Mouse (Mus musculus) lung, adult 2 months (tissue): Measurements from ENCODE around the gene Sf3a2. TPM values are rescaled to one million over a fixed set of nuclear protein-coding genes. Genes with fewer than 3 reads are reported as not detected.

Experiments used
- DNase-seq: peaks from one replicate; pipeline ENCODE4 v3.0.0; 2022
- H3K4me1 ChIP-seq: fragments of 200-500 bp; 2 replicates; pipeline ENCODE4 v1.6.1; 2011; ENCODE audit warnings: low read length; ENCODE audit not compliant: control insufficient read depth, insufficient read depth
- H3K4me3 ChIP-seq: fragments of 200-500 bp; replicated peaks from 2 replicates; pipeline ENCODE3; 2011; ENCODE audit warnings: low read depth, mild to moderate bottlenecking, control low read depth, low read length; ENCODE audit errors: extremely low read depth
- CTCF ChIP-seq: fragments of 200-500 bp; IDR thresholded peaks from 2 replicates; pipeline ENCODE4 v1.5.1; 2011; ENCODE audit warnings: mild to moderate bottlenecking, low read length, control low read depth; ENCODE audit not compliant: insufficient read depth
- POLR2A ChIP-seq: fragments of 200-500 bp; IDR thresholded peaks from 2 replicates; pipeline ENCODE4 v1.6.1; 2011; ENCODE audit warnings: low read depth, mild to moderate bottlenecking, control low read depth, low read length, borderline replicate concordance; ENCODE audit errors: extremely low read depth
- WGBS: fragments of 180-500 bp; shearing (Covaris S2); methylation state at CpG from one replicate; pipeline ENCODE4 v1.1.7; 2018; 5-methylcytosine and 5-hydroxymethylcytosine counted together
- polyA plus RNA-seq: library from polyadenylated mRNA; depleted of rRNA; stranded (reverse); fragments of >200 nt; gene quantifications from 2 replicates; pipeline ENCODE4 v1.2.3, GENCODE M21; 2012

Gene Sf3a2
- polyA plus RNA-seq, 1 experiment, result 35.7 TPM

DNA sequence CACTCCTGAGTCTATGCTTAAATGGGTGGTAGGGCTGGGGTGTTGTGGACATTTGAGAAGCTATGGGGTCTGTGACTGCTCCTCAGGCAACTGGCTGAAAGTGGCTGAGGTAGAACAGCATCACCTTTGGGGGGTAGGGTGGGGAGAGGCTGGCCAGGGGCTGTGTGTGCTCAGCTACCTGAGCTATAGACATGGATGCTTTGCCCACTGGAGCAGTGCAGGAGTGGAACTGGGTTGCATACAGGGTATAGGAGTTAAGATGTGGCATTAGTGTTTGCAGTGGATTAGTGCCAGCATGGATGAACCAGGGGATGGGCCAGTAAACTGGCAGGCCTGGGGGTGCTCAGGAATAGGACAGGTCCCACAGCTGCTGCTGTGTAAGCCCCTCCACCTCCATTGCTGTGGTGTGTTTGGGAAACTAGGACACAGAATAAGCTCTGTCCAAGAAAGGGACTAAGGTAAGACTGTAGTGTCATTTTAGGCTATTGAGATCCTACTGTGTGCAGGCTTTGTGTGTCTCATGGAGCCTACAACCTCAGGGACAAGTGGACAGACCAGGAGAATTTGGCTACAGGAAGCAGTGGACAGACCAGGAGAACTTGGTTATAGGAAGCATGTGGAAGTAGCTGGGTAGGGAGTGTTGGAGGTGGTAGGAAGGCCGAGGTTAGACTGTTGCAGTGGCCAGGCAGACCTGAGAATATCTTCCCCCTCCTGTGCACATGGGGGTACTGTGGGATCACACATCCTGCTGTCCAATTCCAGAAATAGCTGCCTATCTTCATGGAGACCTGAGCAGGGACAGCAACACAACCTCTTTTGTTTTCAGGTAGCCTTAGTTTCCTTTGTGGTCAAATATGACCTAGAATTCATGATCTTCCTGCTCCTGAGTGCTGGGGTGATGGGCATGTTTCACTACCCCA, 31.6 kb downstream of the Sf3a2 start:
- 35% methylated on average over 1 of the region's 1 CpGs for WGBS
- TF ChIP-seq POLR2A (no peak), CTCF (no peak)
- Histone ChIP-seq H3K4me1 (no peaks in the 10 kb centered on the region; the same call in 1 of the 2 replicates), H3K4me3 (no peak overlapping the region)
- DNase-seq, result no peak

DNA sequence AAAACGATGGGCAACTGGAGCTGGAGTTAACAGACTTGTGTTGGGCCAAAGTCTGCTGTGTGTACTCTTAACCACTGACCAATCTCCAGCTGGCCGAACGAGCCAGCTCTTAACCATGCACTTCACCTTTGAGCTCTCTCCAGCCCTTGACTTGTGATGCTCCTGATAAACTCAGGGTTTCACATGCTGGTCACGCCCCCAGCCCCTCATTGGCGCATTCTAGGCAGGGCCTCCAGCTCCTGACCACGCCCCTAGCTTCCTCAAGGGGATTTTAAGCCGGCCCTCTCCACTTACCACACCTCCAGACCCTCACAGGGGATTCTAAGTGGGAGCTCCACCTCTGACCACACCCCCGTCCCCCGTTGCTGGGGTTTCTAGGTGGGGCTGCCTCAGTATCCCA, 33.1 kb downstream of the Sf3a2 start:
- WGBS, result 9% methylated on average over 9 of the region's 9 CpGs
- Histone ChIP-seq H3K4me1 (no peaks in the 10 kb centered on the region; the same call in 1 of the 2 replicates), H3K4me3 (no peak overlapping the region)
- TF ChIP-seq POLR2A, result no peak
- no peak for TF ChIP-seq CTCF
- peak; percentile 59 for DNase-seq

DNA sequence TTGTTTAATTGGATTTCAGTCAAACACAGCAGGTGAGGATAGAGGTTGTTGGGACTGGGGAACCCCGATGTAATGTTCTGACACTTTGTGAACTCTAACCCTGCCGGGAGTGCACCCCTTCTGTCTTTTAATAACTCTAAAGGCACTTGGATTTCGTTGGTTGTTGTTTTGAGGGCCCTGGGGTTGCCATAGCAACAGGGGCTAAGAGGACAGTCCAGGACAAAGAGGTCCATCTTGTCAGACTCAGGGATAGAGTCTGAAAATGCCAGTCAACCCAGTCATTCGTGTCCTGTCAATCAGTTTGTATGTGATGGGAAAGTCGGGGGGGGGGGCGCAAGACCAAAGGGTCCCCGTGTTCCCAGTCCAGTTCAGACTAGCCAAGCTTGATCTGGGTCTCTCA, 34.8 kb downstream of the Sf3a2 start:
- 68% methylated on average over 7 of the region's 7 CpGs for WGBS
- Histone ChIP-seq H3K4me3 (no peak overlapping the region), H3K4me1 (no peaks in the 10 kb centered on the region; the same call in 1 of the 2 replicates)
- DNase-seq, result no peak
- TF ChIP-seq POLR2A (no peak), CTCF (no peak)

DNA sequence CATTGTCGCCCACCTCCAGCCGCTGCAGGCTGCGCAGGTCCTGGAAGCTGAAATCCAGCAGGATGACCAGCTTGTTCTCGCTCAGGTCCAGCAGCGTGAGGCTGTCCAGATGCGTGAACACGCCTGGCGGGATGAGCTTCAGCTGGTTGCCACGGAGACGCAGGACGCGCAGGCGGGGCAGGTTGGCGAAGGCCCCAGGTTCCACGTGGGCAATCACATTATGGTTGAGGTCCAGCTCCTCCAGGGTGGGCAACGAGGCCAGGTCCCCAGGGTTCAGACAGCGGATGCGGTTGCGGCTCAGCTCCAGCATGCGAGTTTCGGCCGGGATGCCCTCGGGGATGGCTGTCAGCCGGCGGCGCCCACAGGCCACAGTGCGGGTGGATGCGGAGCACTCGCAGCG, 37.6 kb downstream of the Sf3a2 start:
- TF ChIP-seq CTCF, result no peak
- no peak for TF ChIP-seq POLR2A
- WGBS, result 57% methylated on average over 30 of the region's 30 CpGs
- Histone ChIP-seq H3K4me1 (no peaks in the 10 kb centered on the region; the same call in 1 of the 2 replicates), H3K4me3 (no peak overlapping the region)
- DNase-seq, result no peak

DNA sequence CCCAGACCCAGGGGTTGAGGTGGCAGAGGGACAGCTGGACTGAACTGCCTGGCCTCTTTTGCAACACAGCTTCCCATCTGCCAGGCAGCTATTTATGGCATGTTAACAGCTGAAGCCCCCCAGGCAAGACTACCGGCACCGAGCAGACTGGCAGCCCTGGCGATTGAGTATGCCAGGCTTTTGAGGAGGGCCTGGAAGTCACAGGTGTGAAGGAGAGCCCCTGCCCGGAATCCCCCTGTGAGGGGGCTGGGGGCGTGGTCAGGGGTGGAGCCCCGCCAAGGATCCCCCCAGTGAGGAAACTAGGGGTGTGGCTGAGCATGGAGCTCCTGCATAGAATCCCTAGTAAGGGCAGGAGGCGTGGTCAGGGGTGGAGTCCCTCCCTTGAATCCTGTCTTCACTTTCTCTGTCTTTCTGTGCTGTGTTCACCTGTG, 39.0 kb downstream of the Sf3a2 start:
- Histone ChIP-seq H3K4me3 (no peak overlapping the region), H3K4me1 (no peaks in the 10 kb centered on the region)
- TF ChIP-seq CTCF (no peak), POLR2A (no peak)
- 39% methylated on average over 7 of the region's 7 CpGs for WGBS
- no peak for DNase-seq

DNA sequence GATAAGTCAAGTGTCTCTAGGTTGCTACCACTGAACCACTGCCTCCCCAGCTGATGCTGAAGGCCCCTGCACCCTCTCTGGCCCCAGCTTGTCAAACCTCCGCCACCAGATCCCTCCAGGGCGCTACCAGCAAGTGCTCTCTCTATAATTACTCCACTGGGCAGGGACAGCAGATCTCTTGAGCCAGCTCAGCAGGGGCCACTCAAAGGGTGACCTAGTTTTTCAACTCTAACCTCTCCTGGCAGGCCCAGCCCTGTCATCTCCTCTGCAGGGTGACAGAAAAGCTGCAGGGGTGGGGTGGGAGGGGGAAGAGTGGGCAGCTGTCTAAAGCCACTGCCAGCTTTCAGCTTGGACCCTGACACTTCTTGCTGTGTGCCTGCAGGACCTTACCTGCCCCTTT, 39.8 kb downstream of the Sf3a2 start:
- TF ChIP-seq POLR2A (no peak), CTCF (no peak)
- H3K4me3 ChIP-seq, result no peak overlapping the region
- 16% methylated on average over 2 of the region's 2 CpGs for WGBS
- DNase-seq, result no peak
- H3K4me1 ChIP-seq, result no peaks in the 10 kb centered on the region

DNA sequence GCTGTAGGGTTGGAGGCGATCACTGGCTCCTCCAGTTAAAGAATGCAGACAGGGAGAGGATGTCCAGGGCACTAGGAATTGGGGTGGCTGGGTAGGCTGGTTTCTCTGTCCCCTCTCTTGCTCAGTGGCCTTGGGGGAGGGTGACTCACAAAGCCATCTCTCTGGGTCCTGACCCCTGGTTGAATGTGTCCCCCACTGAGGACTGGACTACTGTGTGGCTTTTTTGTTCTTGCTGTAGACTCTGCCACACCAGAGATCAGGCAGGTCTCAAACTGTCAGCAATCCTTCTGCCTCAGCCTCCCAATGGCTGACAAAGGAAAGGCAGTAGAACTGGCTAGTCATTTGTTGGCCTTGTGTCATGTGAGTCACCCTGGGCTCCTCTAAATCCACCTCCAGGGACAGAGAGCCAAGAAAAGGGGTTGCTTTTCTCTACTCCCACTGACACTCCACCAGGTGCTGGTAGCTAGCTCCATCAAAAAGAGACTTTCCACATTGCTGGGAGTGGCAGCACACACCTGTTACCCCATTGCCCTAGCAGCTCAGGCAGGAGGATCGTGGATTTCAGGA, 40.4 kb downstream of the Sf3a2 start:
- TF ChIP-seq CTCF (no peak), POLR2A (no peak)
- no peak for DNase-seq
- 48% methylated on average over 2 of the region's 2 CpGs for WGBS
- no peak overlapping the region for H3K4me3 ChIP-seq
- no peaks in the 10 kb centered on the region for H3K4me1 ChIP-seq

DNA sequence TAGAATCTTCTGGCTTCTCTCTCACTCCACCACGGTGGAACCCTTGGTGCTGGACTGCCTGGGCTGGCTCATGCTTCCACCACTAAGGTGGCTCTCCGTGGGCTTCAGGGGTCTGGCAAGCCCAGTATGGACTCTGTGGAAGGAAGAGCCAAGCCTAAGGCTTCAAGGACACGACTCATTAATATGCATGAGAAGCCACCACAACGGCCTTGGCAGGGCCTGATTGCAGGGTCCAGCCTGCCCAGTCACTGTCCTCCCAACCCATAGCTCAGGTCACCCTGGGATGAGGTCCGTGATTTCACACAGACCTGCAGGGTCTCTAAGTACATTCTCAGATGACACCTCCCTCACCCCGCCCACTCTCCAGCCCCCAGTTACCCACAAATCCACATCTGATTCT, 41.9 kb downstream of the Sf3a2 start:
- H3K4me1 ChIP-seq, result no peaks in the 10 kb centered on the region
- WGBS, result 52% methylated on average over 6 of the region's 6 CpGs

DNA sequence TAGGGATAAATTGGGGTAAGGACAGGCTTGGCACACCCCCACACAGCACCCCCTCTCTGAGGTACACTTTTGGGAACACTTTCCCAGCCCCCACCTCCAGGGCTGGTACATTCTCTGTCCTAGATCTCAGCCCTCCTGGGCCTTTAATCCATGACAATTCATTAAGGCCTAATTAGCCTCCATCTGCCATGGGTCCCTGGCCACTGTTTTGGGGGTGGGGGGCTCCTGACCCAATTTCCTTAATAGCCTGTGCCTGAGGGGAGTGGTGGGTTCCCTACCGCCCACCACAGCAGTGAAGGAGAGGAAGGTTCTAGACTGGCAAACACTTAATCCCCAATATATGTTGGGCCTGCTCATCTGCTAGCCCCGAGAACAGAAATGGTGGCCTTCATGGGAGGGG, 43.7 kb downstream of the Sf3a2 start:
- no peak for TF ChIP-seq POLR2A
- no peak for TF ChIP-seq CTCF
- Histone ChIP-seq H3K4me1 (no peaks in the 10 kb centered on the region), H3K4me3 (no peak overlapping the region)
- 78% methylated on average over 2 of the region's 2 CpGs for WGBS
- DNase-seq, result no peak

More for the DNA sequence above, 41.9 kb downstream of the Sf3a2 start:
- TF ChIP-seq CTCF (no peak), POLR2A (no peak)
- no peak overlapping the region for H3K4me3 ChIP-seq
- no peak for DNase-seq
